Mouse (Mus musculus): Measurements from ENCODE around the gene Cav3. TPM values are rescaled to one million over a fixed set of nuclear protein-coding genes. Genes with fewer than 3 reads are reported as not detected.

Gene Cav3
- polyA plus RNA-seq, 1 experiment from 2014 or later = 0.29 TPM

Other genes with a start within 250 kb of the Cav3 start
- 11.1 and 11.7 TPM in 2 replicates for gene Lmcd1, start 185.7 kb upstream of the Cav3 start, polyA plus RNA-seq (2014; fragmentation: Nextera tagmentation; extraction: Ambion mirVana)
- 0.23 TPM in 1 of 2 replicates, not detected in the other for gene Ssu2, start 71.5 kb upstream of the Cav3 start, polyA plus RNA-seq (2014; fragmentation: Nextera tagmentation; extraction: Ambion mirVana)
- 1.4 and 1.9 TPM in 2 replicates for gene Oxtr, start 30.4 kb downstream of the Cav3 start, polyA plus RNA-seq (2014; fragmentation: Nextera tagmentation; extraction: Ambion mirVana)
- 13.1 and 14.2 TPM in 2 replicates for gene Rad18, start 237.2 kb downstream of the Cav3 start, polyA plus RNA-seq (2014; fragmentation: Nextera tagmentation; extraction: Ambion mirVana)